Mouse (Mus musculus) right cerebral cortex, postnatal 4 days (tissue): ENCODE results near the gene Plekho2.

ENCODE experiments used
- DNase-seq: peaks from one replicate; pipeline ENCODE4 v3.0.0-alpha.2; 2022

Plekho2 gene

DNA sequence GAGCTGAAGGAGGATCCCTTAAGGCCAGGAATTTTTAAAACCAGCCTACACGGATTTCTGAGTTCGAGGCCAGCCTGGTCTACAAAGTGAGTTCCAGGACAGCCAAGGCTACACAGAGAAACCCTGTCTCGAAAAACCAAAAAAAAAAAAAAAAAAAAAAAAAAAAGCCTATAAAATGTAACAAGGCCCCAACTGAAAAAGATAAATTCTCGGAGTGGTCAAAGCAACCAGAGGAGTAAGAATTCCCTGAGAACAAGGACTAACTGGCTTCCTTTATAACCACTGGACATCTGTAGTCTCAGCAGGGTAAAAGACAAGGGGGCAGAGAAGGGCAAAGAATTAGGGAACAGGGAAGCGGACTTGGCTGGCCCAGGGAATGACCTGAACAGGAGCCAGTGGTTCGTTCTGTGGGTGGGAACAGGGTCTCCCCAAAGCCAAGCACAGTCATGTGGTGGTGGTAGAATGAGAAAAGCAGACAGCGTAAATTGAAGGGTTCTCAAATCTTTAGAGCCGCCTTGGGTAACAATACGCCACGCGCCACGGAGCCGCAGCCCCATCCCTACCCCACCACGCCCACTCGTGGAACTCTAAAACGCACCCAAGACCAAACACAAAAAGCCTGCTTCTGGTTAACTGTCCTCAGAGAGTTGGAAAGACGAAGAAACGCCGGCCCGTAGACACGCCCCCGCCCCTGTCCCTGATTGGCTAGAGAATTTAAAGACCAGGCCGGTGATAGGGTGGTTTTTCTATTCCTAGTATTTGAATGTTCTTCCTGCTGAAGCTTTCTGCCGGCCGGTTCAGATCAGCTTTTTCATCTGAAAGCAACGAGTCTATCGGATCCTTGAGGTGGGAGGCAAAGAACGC, 6.8 kb upstream of the Plekho2 start, which contains the start of gene Pif1:
Pif1 (plus strand) TSS at position 755 of the 864 bp plus-strand sequence.
- DNase-seq, result peak; percentile 76

DNA sequence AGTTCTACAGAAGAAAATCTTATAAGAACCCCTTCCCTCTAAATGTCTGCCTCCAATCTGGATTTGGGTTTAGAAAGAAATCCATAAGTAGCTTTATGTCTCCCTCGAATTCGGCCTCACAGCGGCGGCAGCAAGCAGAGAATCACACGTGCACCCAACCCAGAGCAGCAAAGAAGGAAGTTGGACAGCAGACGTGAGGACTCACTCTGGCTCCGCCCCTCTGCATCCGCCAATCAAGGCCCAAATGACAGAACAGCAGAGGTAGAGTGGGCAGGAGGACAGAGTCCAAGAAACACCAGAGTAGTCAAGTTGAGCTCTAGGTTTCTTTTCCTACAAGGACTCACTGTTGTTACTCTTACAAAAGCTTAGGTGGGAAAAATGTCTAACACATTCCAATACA, 3.2 kb upstream of the Plekho2 start:
- no peak for DNase-seq

DNA sequence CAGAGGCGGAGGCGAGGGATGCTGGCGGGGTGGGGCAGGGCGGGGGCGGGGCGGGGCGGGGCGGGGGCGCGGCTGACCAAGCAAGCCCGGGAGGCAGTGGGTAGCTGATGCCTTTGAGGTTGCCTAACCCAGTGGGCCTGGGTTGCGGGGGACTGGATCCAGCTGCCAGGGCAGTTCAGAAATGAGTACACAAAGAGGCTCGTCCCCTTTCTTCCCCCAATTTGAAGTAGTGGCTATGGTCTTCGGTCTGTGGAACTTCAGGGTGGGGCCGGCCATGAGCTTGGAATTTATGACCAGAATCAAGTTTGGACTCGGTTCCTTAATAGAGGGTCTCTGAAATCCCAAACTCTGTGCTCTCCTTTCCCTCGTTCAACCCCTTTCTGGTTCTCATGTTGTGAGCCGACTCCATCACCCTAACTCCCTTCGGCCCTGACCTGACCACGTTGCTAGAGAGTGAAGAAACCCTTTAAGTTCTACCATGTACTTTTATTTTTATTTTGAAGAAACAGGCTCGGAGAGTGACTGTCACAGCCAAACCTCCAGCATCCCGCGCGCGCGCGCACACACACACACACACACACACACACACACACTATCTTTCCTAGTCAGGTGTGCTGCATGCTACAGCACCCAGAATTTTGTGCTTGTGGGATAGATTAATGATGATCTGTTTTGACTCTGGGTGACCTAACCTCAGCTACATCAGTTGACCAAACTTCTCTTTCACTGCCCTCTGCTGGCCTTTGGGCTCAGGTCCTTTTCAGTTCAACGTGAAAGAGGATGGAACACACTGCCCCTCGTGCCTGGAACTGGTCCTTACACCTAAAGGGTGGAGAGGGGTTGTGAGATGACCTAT, 789 bp upstream of the Plekho2 start:
- peak; percentile 68 for DNase-seq

DNA sequence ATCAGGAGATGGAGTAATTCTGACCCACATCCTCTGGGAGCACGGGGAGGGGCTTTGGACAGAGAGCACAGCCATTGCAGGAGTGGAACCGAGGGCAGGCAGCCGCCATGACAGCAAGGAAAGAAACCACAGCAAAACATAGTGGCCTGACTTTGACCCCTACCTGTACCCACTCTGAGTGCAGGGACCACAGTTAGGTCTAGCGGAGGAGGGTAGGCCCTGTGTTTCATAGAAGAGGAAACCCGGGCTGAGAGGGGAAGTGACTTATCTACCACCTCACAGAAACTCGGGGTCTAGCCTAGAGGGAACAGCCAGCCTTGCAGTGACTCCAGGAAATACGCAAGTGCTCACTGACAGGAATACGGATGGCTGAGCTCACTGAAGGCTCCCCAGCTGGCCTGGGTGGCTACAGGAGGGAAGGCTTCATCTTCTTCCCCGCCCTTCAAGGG, 1.0 kb downstream of the Plekho2 start:
- no peak for DNase-seq

DNA sequence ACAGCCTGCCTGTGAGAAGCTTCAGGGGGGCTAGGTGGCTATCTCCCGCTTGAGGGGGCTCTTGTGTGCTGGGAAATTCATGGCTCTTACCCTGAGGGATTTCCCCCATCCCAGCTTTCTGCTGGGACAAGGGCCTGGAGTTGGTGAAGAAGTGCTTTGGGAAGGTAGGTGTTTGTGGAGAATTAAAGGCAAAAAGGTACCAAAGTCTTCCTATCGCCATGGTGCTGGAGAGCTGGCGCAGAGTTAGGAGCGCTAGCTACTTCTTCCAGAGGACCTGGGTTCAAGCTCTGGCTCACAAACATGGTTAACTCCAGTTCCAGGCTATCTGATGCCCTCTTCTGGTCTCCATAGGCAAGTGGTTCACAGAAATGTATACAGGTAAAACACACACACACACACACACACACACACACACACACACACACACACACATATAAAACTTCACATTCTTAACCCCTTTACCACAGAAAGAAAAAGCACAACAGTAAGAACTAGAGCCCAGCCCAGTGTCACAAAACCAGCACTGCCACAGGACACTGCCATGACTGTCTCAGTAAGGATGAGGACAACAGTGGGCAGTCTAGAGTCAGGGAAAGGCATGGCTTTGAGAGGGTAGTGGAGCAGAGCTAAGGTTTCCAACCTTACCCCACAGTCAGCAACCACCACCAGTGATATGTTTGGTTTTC, 2.2 kb downstream of the Plekho2 start:
- no peak for DNase-seq

DNA sequence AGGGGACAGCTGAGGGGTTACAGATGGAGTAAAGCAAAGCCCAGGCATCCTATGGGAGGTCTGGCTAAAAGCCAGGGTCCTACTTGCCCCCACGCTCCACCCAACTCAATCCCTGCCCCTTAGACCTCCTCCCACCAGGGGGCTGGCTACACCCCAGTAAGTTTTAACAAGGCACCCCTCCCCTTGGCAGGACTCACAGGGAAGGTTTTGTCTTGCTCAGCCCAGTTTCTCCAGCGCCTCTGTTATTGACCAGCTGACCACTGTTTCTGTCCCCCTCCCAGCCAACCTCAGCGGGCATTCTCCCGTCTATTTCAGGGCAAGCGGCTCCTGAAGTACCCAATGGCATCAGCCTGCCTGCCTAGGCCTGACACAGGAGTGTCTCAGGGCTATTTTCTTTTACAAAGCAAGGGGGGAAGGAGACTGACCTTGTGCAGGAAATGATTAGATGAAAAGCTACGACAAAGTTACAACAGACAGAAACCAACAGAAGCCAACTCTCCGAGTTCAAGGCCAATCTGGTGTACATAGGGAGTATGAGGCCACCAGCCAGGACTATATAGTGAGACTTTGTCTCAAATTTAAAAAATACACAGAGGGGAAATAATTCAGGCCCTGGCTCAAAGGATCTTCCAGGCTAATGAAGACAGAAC, 2.9 kb downstream of the Plekho2 start:
- DNase-seq, result no peak

DNA sequence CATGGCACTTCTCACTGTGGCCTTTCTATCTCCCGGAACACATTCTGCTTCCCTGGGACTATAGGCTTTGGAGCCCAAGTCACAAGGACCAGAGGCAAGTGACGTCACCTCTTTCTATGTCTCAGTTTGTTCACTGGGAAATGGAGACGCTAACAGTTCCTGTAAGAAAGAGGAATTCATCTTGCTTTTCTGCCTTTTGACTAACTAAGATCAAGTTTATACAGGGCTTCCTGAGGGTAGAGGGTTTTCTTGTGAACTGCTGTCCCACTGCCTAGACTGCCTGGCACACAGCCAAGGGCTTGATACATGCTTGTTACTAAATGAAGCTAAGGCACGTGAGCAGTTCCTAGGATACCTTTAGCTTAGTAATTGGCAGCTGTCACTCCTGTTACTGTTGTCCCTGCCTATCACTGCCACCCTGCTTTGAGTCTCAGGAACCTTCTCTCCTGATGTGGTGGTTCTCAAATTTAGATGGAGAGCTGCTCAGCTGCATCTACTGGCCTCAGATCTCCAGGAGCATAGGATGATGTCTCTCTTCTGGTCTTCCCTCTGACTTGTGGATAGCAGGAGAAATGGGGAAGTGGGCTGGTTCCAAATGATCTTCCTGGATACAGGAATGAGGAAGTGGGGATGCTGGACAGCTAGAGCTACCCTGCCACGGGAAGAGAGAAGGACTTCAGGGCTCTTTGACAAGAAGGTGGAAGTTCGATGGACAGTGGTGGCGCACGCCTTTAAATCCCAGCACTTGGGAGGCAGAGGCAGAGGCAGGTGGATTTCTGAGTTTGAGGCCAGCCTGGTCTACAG, 4.2 kb downstream of the Plekho2 start:
- DNase-seq, result peak; percentile 55

DNA sequence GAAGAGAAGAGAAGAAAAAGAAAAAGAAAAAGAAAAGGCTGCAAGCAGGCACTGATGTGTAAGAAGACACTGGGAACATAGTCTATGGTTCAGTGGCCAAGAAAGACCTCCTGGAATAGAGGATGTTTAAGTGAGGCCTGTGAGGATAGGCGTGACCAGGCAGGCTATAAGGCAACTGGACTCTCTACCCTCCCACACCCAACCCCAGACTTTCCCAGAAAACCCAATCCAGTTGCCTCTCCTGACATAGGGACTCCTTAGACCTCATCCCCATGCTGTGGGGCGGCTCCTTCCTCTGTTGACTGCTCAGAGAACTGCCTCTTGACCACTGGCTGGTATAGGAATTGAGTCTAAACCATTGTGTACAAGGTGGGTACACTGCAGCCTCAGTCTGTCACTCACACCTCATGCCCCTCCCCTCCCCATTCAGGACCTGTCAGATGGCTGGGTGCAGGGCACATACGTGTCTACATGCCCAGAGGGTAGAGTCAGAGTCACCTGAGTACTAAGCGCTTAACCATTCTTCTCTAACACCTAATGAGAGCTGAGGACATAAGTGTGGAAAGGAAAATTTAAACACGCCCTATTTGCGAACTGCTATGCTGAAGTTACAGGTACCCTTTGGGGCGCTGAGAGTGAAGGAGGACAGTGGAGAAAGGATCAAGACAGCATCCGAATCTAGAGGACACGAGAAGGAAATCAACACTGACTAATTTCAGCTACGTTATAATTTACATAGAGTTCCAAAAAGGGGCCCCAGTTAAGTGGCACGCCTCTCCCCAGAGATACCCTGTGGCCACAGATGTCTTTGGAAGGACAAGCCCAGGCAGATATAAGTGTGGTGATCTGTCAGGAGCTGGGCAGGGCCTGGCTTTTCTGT, 5.1 kb downstream of the Plekho2 start:
- no peak for DNase-seq

DNA sequence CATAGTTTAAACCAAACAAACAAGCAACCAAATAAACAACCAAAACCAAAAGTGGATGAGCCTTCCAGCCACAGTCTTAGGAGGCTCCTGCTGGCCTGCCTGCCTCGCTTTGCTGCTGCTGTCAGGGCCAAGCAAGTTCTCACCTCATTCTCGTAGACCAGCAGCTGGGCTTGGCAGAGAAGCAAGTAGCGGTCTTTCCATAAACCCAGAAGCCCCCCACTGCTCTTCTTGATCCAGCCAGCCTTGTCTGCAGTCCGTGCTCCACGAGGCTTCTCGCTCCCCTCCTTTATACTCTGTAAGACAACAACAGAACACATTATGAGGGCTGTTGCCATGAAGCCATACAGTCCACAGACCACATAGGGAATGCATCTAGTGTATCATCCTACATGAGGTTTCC, 7.0 kb downstream of the Plekho2 start:
- DNase-seq, result no peak

DNA sequence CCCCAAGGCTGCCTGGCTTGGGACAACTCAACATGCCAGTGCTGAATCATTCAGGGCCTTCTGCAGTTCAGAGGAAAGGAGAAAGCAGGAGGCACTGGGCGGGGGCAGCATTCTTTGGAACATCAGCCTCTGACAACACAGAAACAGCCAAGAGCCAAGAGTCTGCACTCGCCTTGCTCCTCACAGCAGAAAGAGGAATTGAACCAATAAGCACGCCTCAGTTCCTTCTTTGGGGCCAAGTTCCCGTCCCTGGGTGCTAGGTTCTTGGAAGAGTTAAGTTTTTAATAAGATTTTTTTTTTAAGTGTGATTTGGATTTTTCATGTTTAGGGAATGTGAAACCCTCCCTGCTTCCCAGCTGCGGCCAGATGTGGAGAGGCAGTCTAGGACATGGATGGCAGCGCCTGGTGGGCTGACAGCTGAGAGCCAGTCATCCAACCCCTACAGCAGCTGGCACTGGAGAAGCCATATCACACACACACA, 10.3 kb downstream of the Plekho2 start:
- no peak for DNase-seq

DNA sequence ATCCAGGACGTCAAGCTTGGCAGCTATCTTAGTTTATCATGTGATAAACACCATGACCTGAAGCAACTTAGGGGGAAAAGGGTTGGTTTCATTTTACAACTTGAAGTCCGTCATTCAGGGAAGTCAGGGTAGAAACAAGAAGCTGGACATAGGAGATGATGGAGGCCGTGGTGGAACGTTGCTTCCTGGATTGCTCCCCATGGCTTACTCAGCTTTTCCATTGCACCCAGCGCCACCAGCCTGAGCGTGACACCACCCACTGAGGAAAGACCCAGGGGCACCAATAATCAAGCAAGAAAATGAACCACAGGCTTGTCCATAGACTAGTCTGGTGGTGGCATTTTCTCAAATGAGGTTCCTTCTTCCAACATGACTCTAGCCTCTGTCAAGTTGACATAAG, 11.1 kb downstream of the Plekho2 start:
- no peak for DNase-seq

DNA sequence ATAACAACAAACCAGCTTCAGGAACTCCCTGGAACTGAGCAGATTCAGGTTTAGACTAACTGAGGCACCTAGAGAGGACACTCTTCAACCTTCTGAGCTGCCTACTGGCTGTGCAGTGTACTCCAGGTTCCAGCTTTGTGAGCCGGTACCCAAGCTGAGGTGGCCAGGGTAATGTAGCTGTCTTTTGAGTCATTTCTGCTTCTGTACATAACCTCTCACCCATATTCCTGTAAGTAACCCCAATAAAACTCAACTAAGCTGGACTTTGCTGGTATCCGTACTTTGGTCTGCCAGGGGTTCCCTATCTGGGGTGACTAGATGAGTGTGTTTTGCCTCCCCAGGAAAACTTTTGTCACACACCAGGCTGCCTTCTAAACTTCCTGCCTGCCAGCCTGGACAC, 15.1 kb downstream of the Plekho2 start:
- DNase-seq, result no peak

DNA sequence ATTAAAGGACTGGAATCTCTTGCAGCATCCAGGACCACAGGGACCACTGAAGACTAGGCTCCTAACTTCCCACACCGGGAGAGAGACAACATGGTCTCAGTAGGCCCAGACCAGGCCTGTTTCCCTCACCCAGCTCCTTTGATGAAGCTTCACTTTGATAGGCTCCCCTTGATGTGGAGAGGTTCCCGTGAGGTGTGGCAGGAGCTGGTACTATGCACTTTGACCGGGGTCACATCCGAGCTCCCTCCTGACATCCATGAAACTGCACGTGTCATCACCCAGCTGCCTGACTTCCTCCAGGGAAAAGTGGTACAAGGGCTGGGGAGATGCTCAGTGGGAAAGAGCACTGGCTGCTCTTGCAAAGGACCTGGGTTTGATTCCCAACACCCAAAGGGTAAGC, 16.8 kb downstream of the Plekho2 start:
- no peak for DNase-seq

DNA sequence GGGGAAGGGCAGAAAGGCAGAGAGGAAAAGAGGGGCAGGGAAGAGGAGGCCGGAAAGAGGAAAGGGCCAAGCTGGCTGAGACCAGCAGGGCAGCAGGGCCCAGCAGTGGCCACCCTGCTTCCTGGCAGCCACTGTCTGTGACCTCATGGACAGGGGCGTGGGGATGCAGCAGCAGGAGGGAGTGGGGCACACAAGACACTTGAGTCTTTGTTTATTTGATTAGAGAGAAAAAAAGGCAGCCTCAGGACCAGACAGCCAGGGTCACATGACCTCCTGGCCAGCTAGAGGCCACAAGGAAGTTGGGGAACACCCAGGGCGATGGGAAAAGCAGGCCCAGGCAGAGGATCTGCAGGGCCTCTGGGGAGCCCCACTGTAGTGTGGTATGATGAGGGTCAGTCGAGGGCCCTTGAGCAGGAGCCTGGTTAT, 17.7 kb downstream of the Plekho2 start:
- DNase-seq, result no peak

DNA sequence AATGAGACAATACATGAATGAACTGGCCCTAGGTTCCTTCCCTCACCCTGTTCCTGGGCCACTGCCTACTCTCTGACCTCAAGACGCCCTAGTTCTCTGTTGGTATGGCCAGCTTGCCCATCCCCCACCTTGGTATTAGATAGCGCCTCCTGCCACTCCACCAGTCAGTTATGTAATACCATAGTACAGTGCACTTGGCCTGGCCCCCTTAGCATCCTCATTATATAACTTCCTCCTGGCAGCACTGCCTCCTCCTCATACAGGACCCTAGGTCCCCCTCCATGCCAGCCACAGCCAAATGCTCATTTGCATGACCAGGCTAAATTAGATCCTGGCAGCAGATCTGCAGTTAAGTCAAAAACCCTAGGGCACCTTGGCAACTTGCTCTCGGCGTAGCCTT, 18.8 kb downstream of the Plekho2 start:
- DNase-seq, result no peak

DNA sequence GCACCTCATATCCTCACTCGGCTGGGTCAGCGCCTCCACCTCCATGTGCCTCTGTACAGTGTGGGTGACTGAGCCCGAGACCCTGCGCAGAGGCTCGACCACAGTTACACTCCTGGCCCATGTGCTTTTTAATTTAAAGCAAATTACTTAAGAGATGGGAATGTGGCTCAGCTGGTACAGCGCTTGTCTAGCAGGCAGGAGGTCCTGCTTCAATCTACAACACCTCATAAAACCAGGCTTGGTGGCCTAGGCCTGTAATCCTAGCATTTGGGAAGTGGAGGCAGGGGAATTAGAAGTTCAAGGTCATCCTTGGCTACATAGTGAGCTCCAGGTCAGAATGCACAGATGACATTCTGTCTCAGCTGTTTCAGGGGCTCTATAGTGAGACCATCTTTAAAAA, 21.0 kb downstream of the Plekho2 start:
- no peak for DNase-seq

DNA sequence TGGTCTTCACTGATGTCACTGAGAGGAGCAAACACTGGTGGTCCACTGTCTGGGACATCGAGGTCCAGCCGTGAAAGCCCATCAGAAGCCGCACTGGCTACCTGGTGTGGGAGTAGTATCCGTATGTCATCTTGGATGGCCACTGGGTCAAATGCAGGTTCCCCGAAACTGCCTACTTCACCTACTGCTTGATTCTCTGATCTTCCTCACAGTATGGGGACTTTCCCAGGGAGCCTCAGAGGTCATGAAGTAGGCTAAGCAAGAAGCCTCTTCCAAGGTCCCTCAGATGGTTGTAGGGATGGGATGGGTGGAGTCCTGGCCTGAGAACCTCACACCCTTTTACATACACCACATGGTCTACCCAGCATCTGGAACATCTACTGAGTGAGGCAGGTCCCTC, 22.9 kb downstream of the Plekho2 start:
- DNase-seq, result no peak

DNA sequence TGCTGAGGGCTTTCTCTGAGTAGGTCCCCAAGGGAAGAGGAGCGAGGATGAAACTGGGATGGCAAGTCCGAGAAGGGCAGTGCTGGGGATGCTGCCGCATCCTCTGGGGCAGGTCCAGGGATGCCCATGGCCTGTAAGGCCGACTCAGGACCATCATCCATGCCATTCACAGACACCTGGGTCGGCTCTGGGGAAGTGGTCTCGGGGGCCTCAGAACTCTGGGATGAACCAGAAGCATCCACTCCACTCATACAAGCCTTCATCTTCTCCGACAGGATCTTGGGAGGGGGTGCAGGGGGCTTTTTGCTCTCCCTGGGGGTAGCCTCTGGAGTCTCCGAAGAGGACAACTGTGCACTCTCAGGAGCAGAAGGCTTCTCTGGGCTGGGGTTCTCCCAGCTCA, 23.5 kb downstream of the Plekho2 start:
- no peak for DNase-seq

DNA sequence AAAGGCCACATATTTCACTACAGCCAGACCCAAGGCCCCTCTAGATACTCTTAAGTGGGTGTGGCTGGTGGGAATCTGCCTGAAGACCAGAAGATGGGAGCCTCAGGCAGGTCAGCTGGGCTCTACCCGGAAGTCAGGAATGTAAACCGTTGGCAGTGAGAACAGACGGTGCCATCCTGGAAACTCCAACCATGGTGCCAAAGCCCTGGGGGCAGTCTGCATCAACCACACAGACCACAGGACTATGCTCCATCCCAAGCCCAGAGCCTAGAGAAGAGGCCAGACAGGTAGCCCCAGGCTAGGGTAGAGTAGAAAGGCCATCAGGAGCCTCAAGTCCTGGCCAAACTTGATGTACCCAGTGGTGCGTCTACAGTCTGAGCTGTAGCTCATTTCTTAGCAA, 24.2 kb downstream of the Plekho2 start:
- no peak for DNase-seq

DNA sequence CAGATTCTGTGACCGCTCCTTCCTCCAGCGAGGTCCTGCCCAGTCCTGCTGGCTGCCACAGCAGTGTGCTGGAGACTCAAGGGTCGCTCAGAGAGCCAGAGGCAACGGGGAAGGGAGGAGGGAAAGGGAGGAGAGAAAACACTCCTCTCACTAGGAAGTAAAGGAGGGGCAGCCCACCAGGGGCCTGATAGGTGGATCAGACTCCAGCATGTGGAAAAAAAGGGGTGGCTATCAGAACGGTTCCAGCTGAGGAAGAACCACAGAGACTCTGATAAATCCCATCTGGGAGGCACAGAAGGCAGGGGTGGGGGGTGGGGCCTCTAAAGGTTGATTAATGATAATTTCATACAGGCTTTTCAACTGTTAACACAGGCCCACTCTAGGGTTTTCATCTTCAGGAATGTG, 24.8 kb downstream of the Plekho2 start:
- DNase-seq, result no peak

DNA sequence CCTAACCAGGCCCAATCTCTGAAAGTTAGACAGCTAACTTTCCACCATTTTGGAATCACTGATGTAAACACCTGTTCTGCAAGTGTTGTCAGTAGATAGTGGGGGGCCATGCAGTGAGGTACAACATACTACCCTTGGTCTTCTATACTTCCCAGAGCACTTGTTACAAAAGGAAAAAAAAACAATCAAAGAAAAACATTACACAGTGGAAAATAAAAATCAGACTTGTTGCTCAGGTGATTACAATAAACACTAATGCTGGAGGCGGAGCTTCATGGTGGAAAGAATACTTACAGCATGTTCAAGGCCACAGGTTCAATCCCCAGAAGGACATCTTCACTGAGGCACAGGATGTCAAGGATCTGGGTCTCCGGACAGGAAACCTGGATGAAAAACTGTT, 27.1 kb downstream of the Plekho2 start:
- DNase-seq, result no peak
